Mouse (Mus musculus) kidney, postnatal 25 days (tissue): ENCODE measurements around the gene Fam205c.
"Not testable (repeated sequence)": the region's sequence is repeated elsewhere in the genome, so short reads cannot be mapped to it uniquely, and the experiment has no call there.

ENCODE experiments used
- DNase-seq, 2 experiments: peaks; one replicate each; pipeline ENCODE4 v3.0.0; 2021; ENCODE audit warnings: mixed read lengths in 2 of 2

Fam205c gene

DNA sequence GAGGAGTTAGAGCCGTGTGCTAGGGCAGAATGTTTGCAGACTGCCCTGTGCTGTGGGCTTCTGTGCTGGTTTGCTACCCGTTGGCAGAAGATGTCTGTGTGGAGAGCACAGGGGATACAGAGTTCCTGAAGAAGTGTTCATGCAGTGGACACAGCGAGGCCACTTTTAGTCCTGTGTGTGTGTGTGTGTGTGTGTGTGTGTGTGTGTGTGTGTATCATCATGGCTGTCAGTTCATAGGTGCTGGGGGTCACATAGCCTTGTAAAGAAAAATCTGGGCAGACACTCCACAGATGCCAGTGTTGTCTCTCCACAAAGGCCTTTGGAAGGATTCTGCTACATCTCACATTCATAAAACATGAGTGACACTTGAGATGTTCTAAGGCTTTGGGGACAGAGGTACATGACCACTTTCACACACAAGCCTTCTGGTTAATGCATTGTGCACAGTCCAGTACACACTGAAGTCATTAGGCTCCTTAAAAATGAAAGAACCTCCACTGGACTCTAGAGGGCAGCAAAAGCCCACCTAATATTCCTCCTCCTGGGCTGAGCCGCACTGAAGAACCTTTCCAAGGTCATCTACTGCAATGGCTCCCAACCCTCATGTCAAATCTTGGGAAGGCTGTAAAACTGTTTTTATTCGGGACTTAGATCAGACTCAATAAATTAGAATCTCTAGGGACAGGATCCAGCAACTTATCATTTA lies 2.7 kb upstream of the Fam205c start:
- DNase-seq = peak; percentile 45 to 60

DNA sequence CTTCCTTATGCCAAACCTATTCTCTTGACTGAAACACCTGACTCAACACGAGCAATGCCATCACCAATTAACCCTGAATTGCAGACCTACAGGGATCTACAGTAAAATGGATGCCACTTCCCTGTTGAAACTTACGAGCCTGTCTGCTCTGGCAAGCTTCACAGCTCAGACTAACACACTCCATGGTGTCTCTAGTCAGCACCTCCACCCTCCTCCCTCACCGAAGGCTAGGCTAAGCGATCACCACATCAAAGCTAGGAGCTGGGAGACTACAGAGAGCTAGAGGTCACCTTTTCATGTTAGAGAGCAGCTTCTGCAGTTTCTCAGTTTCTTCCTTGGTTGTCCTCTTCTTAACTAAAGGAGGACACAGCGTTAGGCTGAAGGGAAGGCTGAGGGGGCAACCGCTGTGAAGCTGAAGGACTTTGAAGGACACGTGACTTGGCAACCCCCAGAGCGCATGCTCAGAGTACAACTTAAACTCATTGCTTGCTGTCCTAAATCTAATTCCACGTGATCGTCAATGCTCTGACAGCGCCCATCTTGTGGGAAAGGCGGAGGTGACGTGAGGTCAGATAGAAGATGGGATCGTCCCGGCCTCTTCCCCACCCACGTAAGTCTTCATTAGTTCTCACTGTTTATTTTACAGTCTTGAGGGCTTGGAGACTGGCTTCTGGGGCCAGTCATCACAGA lies 1.1 kb downstream of the Fam205c start:
- DNase-seq = no peak

DNA sequence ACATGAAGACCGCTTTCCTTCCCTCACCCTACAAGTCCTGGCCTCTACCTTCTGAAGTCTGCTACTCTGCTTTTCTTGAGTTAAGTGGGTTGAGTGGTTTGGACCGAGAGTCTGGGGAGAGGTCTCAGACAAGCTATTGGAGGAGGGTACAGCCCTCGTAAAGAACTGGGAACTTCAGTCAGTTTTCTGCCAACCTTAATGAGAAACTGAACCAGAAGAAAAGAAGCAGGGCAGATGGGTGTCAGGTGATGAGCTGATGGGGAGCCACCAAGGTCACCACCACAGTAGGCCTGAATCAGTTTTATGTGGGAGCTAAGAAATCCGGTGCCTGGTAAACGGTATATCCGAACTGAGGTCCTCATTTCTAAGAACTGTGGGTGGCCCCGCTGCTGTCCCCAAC lies 1.9 kb downstream of the Fam205c start:
- no peak for DNase-seq

DNA sequence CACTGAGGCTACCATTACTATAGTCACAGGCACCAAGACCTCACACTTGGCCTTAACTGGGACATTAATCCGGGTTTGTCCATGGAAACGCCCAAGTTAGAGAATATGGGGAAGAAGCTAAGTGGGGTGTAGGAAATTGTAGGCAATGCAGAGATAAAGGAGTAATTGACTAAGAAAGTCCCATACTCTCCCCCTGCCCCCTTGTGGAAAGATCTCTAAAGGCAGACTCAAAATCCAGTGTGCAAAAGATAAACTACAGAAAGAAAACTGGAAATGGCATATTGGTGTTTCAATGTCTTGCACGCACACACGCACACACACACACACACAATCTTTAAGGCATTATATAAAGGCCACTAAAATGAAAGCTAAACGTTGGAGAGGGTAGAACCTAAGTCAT lies 3.3 kb downstream of the Fam205c start:
- DNase-seq = no peak

DNA sequence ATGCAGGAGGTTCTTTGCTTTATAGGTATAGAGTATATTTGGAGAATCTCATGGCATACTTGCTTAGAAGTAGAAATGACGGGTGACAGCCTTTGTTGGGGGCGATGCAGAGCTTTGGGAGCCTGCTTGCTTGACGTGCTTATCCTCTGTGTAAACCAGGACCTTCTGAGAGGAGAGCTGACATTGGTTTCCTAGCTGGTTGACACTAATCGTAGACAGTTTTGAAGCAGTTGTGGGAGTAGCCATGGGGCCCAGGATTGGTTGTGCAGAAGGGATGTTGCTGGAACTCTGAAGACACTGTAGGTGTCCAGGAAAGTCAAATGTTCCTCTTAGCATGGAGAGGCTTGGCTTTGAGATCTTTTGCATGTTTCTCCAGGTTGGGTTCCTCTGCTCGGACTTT lies 5.8 kb downstream of the Fam205c start:
- no peak for DNase-seq

DNA sequence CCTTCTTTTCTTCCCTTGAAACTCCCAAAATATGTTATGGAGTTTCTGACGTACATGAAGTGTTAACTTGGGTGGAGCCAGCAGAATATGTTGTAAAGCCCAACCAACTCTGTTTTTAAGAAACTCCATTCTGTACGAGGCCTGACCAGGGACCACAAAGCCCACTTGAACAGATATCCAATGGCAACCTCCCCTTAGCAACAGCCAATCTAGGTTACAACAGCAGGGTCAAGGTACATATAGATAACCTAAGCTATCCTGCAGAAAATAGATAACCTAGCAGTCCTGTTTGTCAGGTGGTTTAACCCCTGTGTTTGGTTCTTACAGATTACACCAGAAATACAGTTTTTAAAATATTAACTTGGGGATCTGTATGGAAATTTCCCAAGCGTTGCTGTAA lies 6.6 kb downstream of the Fam205c start:
- DNase-seq = no peak

DNA sequence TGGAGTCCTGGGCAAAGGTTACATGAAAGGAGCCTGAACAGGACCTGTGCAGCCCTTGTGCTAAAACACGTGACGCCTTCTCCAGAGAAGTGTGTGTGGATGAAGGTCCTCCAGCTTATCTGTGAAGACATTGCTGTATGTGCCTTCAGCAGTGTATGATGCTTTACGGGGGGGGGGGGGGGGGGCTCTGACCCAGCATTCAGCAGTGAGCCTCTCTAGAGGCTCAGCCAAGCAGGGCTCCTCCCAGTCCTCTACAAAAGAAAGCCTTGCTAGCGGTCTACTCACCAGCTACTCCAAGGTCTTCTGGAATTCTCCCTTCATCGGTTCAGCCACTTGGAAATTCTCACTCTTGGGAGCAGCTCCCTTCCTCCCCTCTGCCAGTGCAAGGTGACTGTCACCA lies 10.5 kb downstream of the Fam205c start:
- not testable (repeated sequence) for DNase-seq

DNA sequence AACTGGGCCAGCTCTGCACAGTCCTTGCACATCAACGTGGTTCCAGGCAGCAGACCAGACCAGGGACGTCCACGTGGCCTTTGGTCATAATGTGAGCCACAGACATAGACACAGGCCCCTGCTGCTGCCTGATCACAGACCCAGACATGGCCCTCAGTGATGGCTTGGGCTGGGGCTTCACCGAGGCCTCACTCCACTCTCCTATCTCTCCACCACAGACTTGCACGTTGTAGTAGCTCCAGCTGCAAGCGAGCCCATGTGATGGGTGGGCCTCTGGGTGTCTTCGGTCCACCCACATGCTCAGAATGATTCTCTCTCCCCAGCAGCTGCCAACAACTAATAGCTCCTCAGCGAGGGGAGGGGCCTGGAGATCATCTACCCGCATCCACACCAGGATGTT lies 13.6 kb downstream of the Fam205c start:
- not testable (repeated sequence) for DNase-seq

DNA sequence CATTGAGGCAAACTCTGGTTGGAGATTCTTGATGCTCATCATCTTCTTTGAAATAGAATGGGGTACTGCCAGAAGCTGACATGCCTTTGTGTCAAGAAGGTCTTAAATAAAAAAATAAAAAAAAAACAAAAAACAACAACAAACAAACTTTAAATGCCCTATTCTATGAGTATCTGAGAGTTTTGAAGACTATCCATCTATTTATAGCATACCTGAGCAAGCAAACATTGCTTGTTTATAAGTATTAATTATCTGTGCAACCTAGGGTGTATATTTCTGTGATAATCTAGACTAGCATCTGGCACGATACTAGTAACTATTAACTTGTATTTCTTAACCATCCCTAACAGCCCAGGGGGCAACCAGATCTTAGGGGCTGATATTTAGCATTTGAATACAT lies 17.4 kb downstream of the Fam205c start, which contains the start of gene Gm12394:
TSS of gene Gm12394 (minus strand) at position 101 of the 400 bp plus-strand sequence.
- DNase-seq = not testable (repeated sequence)

DNA sequence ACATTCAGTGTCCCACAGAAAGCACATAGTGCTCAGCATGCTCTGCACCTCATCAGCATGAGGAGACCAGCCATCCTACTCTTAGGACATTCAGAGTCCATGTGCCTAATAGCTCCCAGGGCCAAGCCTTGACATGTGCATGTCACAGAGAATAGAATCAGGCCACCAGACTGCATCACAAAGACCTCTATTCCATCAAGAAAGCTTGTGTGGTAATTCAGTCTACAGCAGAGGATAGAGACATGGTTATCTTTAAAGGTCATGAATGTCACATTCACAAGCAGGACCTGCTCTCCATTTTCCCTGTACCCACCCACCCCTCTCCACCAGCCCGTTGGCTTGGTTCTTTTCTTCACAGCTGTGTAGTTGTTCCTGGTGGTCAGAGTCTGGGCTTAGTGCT lies 20.2 kb downstream of the Fam205c start, which contains the start of gene Fam205a1:
TSS of gene Fam205a1 (minus strand) at position 101 of the 400 bp plus-strand sequence.
- DNase-seq = not testable (repeated sequence)
